Mouse (Mus musculus): ENCODE results near the gene Tmcc3. TPM values are rescaled to one million over a fixed set of nuclear protein-coding genes. Genes with fewer than 3 reads are reported as not detected.
A peak's percentile ranks its signal among the peaks of the same experiment; 100 is the strongest.

Tmcc3 gene
- 10 to 100 TPM; 40.5 to 41.4 TPM for total RNA-seq (2021)
- long read RNA-seq, experiment 1, full-length matches to known transcripts, result 16 of 27 reads
- long read RNA-seq, experiment 1, partial matches to known transcripts, result 1 of 27 reads
- long read RNA-seq, experiment 1, other reads (novel, unspliced or antisense), result 10 of 27 reads
- long read RNA-seq, experiment 2, full-length matches to known transcripts, result 17 of 31 reads
- long read RNA-seq, experiment 2, partial matches to known transcripts, result 10 of 31 reads
- long read RNA-seq, experiment 2, other reads (novel, unspliced or antisense), result 4 of 31 reads

DNA sequence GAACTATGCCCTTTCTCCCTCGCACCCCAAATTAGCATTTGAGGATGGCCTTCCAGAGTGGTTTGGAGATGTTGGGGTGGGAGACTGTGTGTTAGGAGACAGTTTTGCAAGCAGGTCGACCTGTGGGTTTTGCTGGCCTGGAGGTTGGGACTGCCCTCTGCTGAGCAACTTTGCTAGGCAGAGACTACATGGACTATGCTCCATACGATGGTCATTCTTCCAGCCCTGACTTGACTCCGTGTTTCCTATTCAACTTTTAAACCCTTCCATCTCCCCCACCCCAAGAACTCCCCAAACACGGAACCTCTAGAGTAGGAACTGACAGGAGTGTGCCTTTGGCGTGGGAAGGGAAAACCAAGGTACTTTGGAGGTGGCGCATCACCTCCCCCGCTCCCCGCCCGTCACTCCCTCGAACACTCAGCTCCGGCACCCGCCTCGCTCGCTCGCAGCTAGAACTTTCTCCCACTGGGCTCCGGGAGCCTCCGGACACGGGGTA lies at the start of gene Tmcc3:
Gene Tmcc3, plus strand, starts transcription at position 439 of the 496 bp plus-strand sequence.
- no peak for DNase-seq (ENCODE audit: low spot score in 2 of 2)

DNA sequence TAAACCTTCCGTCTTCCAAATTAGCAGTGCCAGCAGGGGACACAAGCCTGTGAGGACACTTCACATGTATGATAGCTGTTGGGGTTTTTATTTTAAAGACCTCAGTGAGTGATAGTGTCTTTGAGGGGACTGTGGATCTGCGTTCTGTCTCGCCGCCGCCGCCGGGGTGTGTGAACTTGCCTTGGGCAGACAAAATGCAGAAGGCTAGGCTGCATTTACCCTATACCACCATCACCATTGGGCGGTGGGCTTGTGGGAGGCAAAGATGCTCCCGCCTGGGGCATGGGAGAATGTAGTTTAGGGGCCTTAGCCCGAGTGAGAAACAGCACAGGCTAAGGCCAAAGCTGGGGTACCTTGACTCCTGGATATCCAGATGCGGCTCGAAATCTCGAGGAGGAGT lies 49.1 kb upstream of the Tmcc3 start:
- DNase-seq (ENCODE audit: low spot score in 2 of 2), result no peak

DNA sequence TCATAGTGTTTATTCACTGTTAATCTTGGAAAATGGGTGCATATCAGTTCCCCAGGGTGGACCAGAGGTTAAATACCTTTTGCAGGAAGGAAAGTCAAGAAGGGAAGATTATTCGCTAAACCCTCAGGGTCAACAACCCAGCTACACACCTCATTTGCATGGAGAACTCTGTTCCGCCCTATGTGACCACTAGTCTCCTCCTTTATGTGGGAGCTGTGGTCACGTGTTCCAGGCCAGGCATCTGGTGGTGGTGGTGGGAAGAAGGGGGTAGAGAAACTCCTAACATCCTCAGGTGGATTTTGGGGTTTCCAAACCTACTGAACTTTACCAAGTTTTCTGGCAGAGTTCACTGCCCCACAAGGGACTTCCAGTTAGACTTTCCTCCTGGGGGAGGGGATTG lies 48.5 kb upstream of the Tmcc3 start:
- no peak for DNase-seq (ENCODE audit: low spot score in 2 of 2)

DNA sequence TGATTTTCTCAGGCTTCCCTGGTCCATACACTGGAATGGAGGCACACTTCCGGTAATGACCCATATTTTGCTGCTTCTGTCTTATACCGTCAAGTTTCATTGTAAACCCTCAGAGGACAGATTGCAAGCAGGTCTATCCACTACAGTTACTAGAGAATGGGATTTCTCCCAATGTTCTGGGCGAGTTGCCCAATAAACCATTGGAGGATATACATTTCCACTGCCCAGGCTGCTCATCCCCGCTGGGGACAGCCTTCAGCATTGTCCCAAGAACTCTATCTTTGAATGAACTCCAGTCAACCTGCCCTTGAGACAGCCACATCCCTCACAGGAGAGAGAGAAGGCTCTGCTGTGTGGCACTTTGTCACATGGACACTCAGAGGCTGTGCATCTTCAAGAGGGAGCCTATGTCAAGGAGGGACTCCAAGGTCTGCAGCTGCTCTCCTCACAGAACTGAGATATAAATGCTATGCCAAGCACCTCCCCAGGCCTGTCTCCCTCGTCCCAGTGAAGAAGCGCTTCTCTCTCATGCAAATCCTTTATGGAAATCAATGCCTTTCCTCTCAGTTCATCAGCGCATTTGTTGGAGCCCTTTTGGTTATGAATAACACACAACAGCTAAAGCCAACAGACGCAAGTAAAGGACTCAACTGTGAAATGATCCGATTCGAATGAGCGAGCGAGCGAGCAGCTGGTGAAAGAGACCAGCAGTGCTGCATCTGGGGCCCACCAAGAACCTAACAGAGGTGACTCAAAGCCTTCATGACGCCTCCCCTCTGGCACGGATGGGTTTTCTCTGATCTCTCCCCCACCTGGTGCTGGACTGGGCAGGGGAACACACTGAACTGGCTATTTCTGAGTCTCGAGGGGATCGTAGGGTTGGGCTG lies 45.9 kb upstream of the Tmcc3 start:
- no peak for DNase-seq (ENCODE audit: low spot score in 2 of 2)

DNA sequence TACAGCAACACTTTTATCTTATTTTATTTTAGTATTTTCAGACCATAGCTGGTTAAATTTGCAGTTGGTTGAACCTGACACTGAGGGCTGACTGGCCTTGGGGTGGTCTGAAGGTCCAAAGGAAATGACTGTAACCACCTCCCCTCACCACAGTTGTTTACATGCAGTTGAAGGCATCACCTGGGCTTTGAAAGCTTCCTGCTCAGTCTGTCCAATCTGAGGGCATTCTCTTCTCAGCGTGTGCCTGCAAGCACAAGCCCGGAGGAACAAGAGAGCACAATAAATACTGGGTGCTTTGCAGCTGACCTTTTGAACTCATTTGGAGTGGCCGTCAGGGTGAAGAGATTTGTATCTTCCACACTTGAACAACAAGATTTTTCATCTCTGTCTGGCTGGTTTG lies 36.4 kb upstream of the Tmcc3 start:
- DNase-seq (ENCODE audit: low spot score in 2 of 2), result no peak

DNA sequence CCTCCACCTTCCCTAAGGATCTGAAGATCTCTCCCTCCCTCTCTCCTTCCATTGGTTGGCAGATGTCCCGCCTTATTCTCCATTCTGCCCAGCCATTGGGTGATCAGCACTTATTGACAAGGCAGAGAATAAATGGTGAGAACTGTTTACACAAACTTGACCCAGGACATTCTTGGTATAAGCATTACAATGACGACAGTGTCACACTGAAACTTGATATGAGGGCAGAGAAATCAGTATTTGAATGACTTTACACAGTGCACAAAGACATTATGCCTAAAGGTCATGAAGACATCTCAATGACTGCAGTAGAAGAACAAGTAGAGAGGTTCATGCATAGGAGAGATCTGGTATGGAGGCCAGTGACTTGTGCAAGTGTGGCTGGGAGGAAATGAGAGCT lies 35.2 kb upstream of the Tmcc3 start:
- no peak for DNase-seq (ENCODE audit: low spot score in 2 of 2)

DNA sequence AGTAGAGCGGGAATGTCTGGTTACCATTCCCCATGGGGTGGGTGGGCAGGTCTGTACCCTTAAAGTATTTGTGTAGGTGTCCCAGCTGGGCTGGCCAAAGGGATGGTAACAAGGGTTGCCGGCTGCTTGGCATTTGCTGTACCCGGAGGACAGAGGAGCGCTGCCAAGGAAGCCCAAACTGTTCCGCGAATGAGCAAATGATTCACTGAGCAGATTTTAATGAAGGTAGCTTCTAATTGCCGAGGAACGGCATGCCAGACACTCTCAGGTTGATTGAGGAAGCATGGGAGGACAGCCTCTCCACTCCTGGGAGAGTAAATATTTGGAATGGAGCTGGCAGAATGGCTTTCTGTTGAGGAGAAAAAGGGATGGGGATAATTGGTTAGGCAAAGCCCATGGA lies 29.6 kb upstream of the Tmcc3 start:
- peak; percentile 15 to 27 for DNase-seq (ENCODE audit: low spot score in 2 of 2)

DNA sequence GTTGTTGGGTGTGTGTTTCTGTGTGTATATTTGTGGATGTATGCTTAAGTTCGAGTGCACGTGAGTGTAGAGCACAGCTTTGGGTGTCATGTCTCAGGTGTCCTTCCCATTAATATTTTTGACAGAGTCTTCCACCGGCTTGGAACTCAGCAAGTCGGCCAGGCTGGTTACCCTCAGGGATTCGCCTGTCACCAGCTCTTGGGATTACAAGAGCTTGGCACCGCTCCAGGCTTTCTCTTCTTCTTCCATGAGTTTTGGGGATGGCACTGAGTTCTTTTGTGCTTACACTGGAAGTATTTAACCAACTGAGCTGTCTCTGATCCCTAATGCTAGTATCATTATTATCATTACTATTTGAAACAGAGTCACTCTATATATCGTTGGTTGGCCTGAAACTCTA lies 29.0 kb upstream of the Tmcc3 start:
- no peak for DNase-seq (ENCODE audit: low spot score in 2 of 2)

DNA sequence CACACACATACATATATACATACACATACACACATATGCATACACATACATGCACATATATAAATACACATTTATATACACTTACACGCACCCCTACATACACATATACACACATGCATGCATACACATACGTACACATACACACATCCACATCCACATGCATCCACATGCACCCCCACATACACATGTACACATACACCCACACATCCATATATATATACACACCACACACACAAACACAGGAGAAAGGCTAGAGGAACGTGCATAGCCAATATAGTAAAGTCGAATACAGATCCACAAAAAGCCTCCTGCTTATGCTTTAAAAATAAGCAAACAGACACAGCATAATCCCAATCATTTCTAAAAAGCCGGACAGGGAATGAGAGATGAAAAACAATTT lies 17.3 kb upstream of the Tmcc3 start:
- no peak for DNase-seq (ENCODE audit: low spot score in 2 of 2)

DNA sequence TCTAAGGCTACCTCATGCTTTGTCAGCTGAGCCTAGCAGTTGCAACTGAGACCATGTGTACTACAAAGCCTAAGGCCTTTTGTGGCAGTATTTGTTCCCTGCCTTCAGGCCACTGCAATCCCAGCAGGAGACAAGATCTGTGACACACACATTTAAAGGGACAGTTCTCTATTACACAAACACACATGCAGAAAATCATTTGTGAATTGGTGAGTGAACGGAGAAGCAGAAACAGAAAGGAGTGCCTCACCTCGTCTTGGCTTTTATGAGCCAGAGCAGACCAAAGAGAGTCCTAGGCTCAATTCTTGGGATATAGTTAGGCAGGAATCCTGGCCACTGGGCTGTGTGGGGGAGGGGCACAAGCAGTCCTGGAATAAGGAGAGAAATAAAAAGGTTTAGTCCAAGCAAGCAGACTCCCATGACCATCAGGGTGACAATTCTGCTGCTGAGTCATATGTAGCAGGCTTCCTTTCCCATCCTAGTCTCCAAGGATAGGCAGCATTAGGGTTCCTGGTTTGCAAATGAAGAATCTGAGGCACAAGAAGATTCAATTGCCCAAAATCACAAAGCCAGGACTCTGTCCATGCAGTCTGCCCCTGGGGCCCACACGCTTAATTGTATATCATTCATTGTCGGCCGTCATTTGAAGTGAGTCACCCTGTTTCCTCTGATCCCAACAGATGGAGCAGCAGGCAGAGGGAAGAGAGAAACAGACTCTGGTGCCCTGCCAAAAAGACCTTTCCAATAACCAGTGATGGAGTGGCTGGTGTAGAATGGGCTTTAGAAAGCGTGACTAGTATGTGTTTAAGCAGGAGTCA lies 16.6 kb upstream of the Tmcc3 start:
- peak in 1 of 2 experiments; percentile 17 for DNase-seq (ENCODE audit: low spot score in 2 of 2)

DNA sequence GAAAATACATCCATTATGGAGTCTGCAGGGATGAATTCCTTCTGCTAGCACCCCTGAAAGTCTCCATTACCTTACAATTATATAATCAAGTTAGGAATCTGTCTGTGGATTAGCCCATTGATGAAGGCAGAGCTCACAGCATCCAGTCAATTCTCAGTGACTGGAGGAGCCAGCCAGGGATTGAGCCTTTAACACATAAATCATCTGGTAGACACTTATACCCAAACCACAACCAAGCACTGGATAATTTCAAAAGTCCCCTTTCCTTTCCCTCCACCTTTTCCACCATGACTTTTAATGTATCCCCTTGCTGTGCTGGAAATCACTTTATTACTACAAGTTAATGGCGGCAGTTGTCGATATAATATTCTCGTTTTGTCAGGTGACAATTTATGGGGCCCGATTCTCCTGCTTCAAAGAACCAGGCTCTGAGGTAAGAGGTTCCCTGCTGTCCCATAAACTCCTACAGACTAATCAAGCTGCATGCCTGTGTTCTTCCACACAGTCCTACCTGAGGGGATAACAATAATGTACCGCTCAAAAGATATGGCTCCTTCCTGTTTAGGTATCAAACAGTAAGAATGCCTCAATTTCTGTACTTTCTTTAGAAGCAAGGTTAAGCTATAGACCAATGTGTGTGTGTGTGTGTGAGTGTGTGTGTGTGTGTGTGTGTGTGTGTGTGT lies 15.7 kb upstream of the Tmcc3 start:
- no peak for DNase-seq (ENCODE audit: low spot score in 2 of 2)

DNA sequence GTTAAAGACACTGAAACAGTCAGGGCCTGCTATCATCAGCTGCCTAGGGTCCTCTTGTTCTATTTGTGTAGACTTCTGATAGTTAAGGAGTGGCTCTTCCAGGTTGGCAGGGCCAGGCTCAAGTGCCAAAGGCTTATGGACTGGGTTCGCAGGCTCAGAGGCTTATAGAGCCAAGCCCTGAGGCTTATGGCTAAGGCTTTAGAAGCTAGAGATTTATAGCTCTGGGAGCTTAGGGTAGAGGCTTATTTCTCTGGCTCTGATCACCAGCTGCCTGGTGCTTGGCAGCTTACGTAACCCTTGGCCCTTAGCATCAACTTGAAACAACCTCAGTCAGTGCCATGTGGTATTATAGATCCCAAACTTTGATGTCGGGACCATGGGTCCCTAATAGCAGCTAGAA lies 13.3 kb upstream of the Tmcc3 start, which contains the start of gene Gm4792:
Gene Gm4792, minus strand, starts transcription at position 233 of the 400 bp plus-strand sequence.
- no peak for DNase-seq (ENCODE audit: low spot score in 2 of 2)

DNA sequence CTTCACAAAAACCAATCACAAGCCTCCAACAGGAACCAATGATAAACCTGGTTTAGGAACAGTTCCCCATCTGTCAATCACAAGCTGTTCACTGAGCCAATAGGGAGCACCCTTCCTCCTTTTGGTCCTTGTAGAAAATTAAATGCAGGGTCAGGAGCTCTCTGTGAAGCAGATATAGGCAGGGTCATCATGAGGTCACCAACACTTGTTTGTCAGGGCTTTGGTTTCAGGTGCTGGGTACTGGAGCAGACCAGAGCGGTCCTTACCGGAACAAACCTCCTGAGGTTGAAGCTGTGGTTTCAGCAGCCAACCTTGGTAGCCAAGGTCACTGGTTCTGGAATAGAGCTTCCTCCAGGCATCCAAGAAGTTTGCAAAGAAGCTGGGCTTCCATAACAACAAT lies 12.4 kb upstream of the Tmcc3 start:
- no peak for DNase-seq (ENCODE audit: low spot score in 2 of 2)

DNA sequence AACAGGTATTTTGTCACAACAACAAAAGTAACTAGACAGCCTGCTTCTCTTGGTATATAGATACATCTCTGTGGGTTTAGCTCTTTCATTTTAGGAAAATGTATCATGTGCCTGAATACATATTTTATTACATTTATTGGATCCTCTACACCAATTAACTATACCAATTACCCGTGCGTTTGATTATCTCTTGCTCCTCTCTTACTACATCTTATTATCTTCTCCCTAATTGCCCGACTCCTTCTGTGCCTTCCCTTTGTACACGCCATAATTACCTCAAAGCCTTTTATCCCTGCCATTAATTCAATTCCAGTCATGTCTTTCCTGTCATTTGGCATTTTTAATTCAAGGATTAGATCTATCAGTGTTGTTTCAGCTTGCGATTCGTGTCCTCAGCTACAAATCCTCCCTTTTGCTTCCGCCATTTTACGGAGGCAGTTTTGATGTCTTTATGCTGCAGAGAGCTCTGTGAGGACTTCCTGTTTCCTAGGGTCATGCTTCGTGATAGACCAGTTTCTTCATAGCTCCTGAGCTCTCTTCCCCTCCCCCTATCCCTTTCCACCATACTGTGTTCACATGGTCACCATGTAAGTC lies 7.6 kb upstream of the Tmcc3 start:
- no peak for DNase-seq (ENCODE audit: low spot score in 2 of 2)

DNA sequence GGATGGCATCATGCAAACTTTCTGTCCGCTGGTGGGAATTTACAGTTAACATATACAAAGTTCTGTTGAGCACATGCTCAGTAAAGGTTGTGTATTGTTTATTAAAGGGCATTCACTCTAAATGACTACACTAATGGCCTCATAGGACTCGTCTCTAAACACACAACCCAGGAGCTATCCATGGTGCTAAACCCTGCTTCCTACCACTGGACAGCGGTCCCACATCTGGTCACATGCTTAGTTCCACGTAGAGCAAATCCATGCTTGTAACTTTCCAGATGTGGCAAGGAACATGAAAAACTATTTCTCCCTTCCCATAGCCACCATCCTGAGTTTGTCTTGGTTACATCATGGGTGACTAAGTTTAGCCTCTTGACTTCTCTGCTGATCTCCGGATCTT lies 6.2 kb upstream of the Tmcc3 start:
- DNase-seq (ENCODE audit: low spot score in 2 of 2), result no peak

DNA sequence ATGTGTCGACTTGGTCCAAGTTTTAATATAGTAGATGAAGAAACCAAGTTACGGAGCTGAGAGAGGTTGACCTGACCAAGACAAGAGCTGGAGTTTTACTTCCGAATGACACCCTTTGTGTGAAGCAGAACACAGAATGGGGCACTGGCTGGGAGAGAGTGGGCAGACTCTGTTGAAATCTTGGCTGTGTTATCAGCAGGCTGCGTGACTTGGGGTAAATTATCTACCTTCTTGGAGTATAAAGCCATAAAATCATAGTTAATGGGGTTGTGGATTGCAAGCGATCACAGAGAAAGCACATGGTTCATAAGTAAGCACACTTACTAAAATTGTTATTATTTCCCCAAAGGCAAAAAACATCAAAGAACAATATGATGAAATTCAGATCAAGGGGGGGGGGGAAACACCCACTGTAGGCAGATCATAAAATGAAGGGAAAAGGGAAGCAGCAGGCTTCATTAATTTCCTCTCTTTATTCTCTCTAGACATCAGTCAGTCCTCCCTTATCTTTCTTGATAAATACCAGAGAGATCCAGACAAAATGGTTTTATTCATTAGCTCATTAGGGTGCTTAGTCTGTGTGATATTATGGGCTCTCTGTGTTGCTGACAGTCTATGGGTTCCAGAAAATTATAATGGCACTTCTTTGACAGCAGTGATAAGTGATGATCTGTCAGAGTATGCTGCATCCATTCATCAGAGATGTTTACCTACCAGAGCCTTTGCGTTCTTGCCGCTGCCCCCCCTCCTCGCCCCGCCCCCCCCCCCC lies 1.1 kb upstream of the Tmcc3 start:
- DNase-seq (ENCODE audit: low spot score in 2 of 2), result no peak

DNA sequence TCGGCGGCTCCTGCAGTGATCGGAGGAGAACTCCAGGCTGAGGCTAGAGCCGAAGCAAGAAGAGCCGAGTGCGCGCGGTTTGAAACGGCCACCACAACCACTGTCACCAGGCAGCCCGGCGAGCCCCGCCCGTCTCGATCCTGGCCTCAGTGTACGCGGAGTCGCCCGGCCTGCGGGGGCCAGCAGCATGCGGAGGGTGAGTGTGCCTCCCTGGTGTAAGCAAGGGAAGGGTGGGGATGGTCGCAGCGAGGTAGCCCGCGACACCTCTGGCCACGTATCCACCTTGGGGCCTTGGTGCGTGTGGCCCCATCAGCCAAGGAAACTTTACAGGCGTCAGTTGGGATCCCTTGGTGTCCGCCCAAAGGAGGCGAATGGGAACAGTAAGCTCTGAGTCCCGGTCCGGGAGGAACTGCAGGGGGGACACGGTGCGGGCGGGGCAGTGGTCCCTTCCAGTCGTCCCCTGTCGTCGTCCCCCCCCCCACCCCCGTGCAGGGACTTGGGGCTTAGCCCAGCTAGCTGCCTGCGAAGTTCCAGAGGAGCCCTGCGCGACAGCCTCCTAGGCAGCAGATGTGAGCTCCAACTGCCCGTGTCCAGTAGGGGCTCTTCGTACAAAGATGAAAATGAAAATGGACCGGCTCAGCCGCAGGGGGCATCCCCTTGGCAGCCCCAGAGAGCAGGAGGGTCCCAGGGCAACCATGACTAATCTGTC lies 412 bp downstream of the Tmcc3 start:
- DNase-seq (ENCODE audit: low spot score in 2 of 2), result peak in 1 of 2 experiments; percentile 12

DNA sequence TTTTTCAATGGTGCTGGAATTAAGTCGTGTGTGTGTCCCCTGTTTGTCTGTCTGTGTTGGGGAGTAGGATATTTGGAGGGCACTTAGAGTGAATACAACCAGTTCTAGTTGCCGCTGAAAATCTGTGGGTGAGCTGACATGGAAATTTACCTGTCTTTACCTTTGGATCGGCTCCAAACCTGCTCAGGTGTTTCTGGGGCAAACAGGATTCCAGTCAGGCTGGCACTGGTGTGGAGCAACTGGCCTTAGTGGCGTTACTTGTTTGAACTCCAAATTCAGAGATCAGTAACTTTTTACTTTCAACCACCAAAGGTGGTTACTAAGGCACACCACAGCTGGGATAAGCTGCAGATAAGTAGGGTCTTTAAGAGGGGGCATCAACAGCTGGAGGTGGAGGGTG lies 1.4 kb downstream of the Tmcc3 start:
- DNase-seq (ENCODE audit: low spot score in 2 of 2), result no peak

DNA sequence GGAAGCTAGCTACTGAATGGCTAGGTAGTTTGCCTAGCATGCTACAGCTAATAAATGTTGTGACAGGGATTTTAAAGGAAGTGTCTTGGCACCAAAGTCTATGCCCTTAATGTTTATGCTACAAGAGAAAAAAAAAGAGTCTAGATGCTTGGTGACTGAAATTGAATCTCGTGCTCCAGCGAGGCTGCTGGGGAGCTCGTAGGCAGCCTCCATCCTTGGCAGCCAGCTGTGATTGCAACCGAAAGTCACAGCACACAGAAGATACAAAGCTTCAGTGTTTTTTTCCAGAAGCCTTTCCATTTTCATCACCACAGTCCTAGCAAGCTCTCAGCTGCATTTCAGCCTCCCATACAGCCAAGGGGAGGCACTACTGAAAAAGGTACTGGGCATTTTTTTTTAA lies 6.8 kb downstream of the Tmcc3 start:
- DNase-seq (ENCODE audit: low spot score in 2 of 2), result peak in 1 of 2 experiments; percentile 9
